Mouse (Mus musculus): ENCODE data around the gene Rxfp1. TPM values are rescaled to one million over a fixed set of nuclear protein-coding genes. Genes with fewer than 3 reads are reported as not detected.

Gene Rxfp1
- polyA plus RNA-seq (2014; fragmentation: Illumina TruSeq; extraction: RNeasy Lipid Tissue Mini Kit (QIAGEN cat#74804); ENCODE audit: low read depth, low replicate concordance), result not detected

GRCm38 (mm10) chr3:79737780-79738179 is at the start of gene Rxfp1:
TSS of gene Rxfp1 (minus strand) at chr3:79737880.

GRCm38 (mm10) chr3:79629416-79629730 is 108.3 kb downstream of the Rxfp1 start, which contains the start of gene Etfdh:
TSS of gene Etfdh (minus strand) at chr3:79629500.

GRCm38 (mm10) chr3:79628561-79629415 is 108.9 kb downstream of the Rxfp1 start, which contains the start of gene 4930579G24Rik:
TSS of gene 4930579G24Rik (plus strand) at chr3:79629079.

Other genes with a start within 250 kb of the Rxfp1 start
- 11.3 TPM for gene Fnip2, start 170.1 kb downstream of the Rxfp1 start, polyA plus RNA-seq (2014; fragmentation: Illumina TruSeq; extraction: RNeasy Lipid Tissue Mini Kit (QIAGEN cat#74804); ENCODE audit: low read depth, low replicate concordance)
- gene Ppid, start 146.5 kb downstream of the Rxfp1 start, polyA plus RNA-seq (2014; fragmentation: Illumina TruSeq; extraction: RNeasy Lipid Tissue Mini Kit (QIAGEN cat#74804); ENCODE audit: low read depth, low replicate concordance), result 104 TPM
- 1.6 TPM for gene 4930579G24Rik, start 108.8 kb downstream of the Rxfp1 start, polyA plus RNA-seq (2014; fragmentation: Illumina TruSeq; extraction: RNeasy Lipid Tissue Mini Kit (QIAGEN cat#74804); ENCODE audit: low read depth, low replicate concordance)
- gene Etfdh, start 108.4 kb downstream of the Rxfp1 start, polyA plus RNA-seq (2014; fragmentation: Illumina TruSeq; extraction: RNeasy Lipid Tissue Mini Kit (QIAGEN cat#74804); ENCODE audit: low read depth, low replicate concordance), result 501 TPM
- 5.3 TPM for gene Tmem144, start 114.9 kb upstream of the Rxfp1 start, polyA plus RNA-seq (2014; fragmentation: Illumina TruSeq; extraction: RNeasy Lipid Tissue Mini Kit (QIAGEN cat#74804); ENCODE audit: low read depth, low replicate concordance)
- gene Fam198b, start 146.7 kb upstream of the Rxfp1 start, polyA plus RNA-seq (2014; fragmentation: Illumina TruSeq; extraction: RNeasy Lipid Tissue Mini Kit (QIAGEN cat#74804); ENCODE audit: low read depth, low replicate concordance), result 0.48 TPM